Mouse (Mus musculus) C2C12 (cell line): ENCODE measurements around the gene Eef1e1.

Source experiments
- CEBPB ChIP-seq: IDR thresholded peaks from one replicate; pipeline ENCODE4 v1.6.1; 2011; ENCODE audit warnings: low read depth, mild to moderate bottlenecking, control low read depth, moderate library complexity
- CTCF ChIP-seq: IDR thresholded peaks from one replicate; pipeline ENCODE4 v1.5.1; 2011; ENCODE audit not compliant: control insufficient read depth, insufficient read depth, insufficient read length
- MAX ChIP-seq: IDR thresholded peaks from one replicate; pipeline ENCODE4 v1.6.1; 2011; ENCODE audit warnings: mild to moderate bottlenecking, control low read depth
- MYOD1 ChIP-seq: IDR thresholded peaks from one replicate; pipeline ENCODE4 v1.6.1; 2011; ENCODE audit warnings: low read depth; ENCODE audit not compliant: control insufficient read depth, insufficient read length
- MYOG ChIP-seq: IDR thresholded peaks from one replicate; pipeline ENCODE4 v1.6.1; 2011; ENCODE audit not compliant: control insufficient read depth, insufficient read length; ENCODE audit errors: extremely low read depth
- USF1 ChIP-seq: IDR thresholded peaks from one replicate; pipeline ENCODE4 v1.6.1; 2011; ENCODE audit warnings: low read depth, mild to moderate bottlenecking, control low read depth, moderate library complexity

DNA sequence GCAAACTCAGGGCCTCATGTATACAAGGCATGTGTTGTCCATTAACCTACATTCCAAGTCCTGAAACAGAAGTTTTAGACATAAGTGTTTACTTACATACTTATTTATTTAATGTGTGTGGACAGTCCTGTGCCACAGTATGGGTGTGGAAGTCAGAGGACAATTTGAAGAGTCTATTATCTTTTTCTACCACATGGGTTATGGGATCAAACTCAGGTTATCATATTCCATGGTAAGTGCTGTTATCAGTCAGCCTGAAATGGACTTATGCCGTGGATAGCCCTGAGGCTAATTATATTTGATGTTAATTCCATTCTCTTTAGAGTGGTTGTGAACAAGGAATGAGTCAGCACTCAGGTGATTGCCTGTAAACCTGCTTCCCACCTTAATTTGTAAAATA lies 5.9 kb upstream of the Eef1e1 start:
- TF ChIP-seq CTCF (no peak), MYOG (no peak), CEBPB (no peak), MYOD1 (no peak), USF1 (no peak), MAX (no peak)
